Mouse (Mus musculus): ENCODE measurements around the gene Pxk.
"Not testable (repeated sequence)": the region's sequence is repeated elsewhere in the genome, so short reads cannot be mapped to it uniquely, and the experiment has no call there.

Pxk gene

DNA sequence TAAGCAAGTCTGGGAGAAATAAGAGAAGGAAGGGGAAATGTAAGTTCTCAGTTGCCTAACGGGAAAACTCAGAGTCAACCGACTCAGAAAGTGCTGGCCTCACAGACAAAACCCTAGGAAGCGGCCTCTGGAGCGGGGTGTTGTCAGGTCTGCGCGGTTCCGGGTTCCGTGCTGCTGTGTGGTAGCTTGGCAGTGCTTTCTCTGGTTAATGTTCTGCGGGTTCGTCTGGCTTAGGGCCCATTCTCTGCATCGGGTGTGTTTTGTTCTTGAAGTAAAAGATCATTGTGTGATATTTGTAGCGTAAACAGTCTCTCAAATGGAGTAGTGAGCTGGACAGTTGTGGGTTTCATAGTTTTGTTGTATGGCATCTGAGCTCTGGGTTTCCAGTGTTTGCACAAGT lies 4.7 kb downstream of the Pxk start:
- no peak for DNase-seq (ENCODE audit: low spot score in 2 of 2)

DNA sequence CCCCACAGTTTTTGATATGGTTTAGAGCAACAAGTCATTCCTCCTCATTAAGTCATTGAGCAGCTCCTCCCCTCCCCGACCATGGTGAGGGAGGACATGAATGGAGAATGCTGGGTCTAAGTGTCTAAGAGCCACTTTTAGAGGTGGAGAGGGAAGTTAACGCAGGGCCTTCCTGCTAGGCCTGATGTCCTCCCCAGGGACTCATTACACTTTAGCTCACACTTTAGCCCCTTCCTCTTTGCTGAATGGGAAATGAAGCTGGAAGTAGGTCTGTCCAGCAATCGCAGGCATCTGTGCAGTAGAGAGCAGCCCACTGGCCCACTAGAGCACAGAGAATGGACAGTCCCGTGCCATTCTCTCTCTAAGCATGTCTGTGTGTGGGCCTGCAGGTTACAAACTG lies 10.0 kb downstream of the Pxk start:
- DNase-seq (ENCODE audit: low spot score in 2 of 2): no peak

DNA sequence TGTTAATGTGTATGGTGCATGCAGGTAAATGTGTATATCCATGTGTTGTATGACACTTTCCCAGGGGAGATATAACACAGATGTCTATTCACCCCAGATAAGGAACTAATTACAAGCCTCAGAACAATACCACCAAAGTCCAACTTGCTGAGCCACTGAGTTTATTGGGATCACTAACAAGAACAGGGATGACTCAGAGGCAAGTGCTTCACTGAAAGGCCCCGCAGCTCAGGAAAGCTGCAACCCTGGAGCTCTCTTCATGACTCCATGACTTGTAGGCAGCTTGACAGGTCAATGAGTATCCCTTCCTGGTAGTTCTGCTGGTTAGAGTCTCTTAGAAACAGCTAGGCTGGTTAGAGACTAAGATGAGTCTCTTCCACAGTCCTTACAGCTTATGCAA lies 11.0 kb downstream of the Pxk start:
- no peak for DNase-seq (ENCODE audit: low spot score in 2 of 2)

DNA sequence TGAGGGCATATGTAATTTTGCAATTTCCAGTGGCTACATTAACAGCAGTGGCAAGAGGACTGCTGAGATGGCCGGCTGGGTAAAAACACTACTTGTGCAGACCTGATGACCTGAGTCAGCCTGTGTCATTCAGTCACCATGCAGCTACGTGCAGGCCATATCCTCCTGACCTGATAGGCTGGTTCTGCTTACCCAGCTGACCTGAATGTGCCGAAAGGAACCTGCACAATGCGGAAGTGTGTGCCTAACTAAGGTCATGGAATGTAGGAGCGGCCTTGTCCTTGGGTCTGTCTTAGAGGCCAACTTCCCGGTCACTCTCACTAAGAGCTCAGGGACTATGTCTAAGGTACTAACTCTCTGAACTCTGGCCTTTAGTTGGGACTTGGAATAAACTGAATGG lies 13.5 kb downstream of the Pxk start:
- DNase-seq (ENCODE audit: low spot score in 2 of 2): no peak

DNA sequence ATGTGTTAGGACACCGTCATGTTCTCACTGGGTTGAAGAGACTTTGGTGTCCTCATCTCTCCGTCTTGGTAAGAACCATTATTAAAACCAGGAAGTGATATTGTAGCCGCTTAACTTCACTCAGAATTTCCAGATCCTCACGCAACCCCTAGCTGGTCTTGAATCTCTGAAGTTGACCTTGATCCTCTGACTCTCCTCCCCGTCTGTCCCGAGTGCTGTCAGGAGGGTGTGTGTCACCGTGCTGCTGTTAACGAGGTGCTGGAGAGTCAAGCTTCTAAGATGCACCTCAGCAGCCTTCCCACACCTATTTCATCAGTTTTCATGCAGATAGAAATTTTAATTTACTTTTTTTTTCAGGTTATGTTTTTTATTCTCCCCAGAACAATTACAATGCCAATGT lies 14.0 kb downstream of the Pxk start:
- DNase-seq (ENCODE audit: low spot score in 2 of 2): no peak

DNA sequence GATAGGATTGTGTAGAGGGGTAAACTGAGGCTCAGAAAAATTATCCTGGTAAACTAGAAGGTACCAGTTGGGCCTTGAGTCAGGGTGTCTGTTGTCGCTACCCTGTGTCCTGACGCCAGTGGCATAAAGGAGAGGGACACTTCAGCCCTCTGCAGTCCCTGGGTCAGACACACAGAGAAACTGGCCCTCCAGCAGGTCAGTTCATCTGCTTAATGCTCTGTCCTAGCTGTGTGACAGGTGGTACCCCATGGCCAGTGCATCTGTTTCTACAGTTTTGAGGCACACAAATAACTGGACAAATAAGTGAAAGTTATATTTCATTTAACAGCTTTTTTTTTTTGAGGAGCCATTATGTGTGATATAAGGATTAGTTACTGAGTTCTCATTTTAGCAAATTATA lies 15.6 kb downstream of the Pxk start:
- DNase-seq (ENCODE audit: low spot score in 2 of 2): no peak

DNA sequence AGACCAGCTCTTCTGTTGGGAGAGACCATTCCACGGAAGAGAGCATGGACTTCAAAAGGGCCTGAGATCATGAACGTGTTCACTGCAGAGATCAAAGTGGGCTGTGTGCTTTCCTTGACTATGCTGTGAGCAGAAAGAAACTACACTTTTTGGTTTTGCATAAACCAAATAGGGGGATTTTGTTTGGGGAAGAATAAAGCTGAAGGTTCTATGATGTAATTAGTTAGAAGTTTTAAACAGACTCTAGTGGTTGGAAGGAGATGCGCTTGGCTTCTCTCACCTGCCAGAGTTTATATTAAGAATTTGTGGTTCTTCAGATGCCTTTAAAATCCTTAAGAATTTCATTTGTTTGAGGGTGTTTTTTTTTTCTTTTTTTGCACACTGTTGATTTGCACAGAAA lies 16.3 kb downstream of the Pxk start:
- DNase-seq (ENCODE audit: low spot score in 2 of 2): no peak

DNA sequence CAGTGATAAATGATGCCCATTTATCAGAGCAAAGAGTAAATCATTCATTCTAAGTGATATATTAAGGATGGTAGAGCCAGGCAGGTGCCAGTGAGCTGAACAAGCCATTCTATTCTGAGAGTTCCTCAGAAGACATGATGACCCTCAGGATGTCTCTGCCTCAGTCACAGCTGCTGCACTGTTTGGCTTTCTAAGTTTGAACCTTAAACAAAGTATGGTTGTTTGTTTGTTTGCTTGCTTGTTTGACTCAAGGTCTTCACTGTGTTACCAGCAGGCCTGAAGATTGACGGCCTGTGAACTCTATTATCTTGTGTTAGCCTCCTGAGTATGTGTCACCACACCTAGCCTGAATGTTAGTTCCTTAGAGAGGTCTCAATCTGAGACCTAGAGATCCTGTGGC lies 16.7 kb downstream of the Pxk start:
- no peak for DNase-seq (ENCODE audit: low spot score in 2 of 2)

DNA sequence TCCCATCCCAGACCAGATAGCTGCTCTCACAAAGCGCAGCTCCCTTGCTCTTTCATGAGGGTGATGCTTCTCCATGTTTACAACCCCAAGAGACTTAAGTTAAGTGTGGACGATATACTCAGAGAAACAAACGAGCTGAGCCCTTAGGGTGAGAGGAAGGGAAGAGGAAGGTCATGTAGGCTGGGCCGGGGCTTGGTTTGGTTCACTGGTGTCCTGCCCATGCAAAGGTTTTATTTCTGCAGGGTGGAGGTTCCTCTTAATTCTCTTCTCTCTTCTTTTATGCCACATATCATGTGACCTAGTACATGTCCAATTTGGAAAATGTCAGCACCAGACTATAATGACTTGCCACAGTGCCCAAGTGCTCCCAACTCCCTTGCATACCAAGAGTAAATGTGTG lies 17.8 kb downstream of the Pxk start:
- no peak for DNase-seq (ENCODE audit: low spot score in 2 of 2)

DNA sequence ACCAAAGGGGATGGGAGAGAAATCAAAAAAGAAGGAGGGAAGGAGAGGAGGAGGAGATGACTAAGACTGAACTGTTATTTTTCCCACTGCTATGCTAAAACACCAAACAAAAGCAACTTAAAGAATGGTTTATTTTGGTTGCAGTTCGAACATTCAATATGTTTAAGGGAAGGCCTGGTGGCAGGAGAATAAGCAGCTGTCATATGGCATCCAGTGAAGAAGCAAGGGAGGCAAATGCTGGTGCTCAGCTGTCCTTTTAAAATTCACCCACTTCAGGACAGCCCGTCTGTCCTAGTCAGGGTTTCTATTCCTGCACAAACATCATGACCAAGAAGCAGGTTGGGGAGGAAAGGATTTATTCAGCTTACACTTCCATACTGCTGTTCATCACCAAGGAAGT lies 19.4 kb downstream of the Pxk start:
- no peak for DNase-seq (ENCODE audit: low spot score in 2 of 2)

DNA sequence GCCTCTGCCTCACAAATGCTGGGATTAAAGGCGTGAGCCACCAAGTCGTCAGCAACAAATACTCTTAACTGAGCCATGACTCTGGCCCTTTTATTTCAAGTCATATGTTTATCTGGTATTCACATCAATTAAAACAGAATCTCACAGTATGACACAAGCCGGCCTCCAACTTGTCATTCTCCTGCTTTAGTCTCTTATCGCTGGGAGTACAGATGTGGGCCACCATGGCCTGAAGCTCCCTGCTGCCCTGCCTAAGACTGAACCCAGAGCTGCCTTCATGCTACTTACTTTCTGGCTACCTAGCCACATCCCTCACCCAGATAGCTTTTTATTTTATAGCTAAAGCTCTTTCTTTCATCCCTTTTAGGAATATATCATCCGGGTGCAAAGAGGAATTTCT lies 21.4 kb downstream of the Pxk start:
- DNase-seq (ENCODE audit: low spot score in 2 of 2): no peak

DNA sequence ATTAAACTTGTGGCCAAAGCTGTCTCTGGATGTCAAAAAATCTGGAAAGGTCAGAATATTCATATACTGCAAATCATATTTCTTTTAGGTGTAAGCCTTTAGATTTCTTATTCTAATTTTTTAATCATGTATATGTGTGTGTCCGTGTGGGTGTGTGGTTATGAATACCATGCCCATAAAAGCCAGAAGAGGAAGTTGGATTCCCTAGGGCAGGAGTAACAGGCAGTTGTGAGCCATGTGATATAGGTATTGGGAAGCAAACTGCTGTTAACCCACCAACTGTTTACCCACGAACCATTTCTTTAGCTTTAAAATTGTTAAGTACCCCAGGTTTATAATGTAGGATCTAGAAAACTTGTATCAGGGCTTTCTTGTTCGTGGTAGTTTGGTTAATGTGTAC lies 21.9 kb downstream of the Pxk start:
- DNase-seq (ENCODE audit: low spot score in 2 of 2): no peak

DNA sequence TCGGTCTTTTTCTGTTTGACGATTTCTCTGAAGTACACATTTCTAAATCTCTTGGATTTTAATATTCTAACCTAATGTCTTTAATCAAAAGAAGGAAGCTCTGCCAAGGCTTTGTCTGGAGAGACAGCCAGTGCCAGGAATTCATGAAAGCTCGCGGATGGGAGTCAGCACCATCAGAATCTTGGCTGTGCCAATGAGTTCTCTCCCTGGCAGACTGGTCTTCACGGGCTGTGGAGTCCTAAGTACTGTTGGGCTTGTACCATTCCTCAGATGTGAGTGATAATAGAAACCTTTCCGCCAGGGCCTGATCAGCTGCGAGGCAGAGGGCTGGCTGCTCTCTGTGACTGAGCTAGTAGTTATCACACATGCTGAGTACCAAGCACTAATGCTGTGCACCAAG lies 25.1 kb downstream of the Pxk start:
- DNase-seq (ENCODE audit: low spot score in 2 of 2): no peak

DNA sequence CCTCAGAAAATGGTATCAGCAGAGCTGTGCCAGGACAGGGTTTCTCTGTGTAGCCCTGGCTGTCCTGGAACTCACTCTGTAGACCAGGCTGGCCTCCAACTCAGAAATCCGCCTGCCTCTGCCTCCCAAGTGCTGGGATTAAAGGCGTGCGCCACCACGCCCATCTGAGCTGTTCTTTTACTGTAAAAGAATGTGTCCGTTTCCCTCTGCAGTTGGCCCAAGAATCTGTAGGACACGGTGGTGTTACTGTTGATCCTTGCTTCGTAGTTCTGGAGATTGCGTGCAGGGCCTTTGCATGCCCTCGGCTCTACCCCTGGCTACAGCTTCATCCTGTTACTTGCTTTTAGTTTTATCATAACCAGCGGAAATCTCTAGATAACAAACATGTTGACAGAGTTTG lies 25.6 kb downstream of the Pxk start:
- DNase-seq (ENCODE audit: low spot score in 2 of 2): not testable (repeated sequence)

DNA sequence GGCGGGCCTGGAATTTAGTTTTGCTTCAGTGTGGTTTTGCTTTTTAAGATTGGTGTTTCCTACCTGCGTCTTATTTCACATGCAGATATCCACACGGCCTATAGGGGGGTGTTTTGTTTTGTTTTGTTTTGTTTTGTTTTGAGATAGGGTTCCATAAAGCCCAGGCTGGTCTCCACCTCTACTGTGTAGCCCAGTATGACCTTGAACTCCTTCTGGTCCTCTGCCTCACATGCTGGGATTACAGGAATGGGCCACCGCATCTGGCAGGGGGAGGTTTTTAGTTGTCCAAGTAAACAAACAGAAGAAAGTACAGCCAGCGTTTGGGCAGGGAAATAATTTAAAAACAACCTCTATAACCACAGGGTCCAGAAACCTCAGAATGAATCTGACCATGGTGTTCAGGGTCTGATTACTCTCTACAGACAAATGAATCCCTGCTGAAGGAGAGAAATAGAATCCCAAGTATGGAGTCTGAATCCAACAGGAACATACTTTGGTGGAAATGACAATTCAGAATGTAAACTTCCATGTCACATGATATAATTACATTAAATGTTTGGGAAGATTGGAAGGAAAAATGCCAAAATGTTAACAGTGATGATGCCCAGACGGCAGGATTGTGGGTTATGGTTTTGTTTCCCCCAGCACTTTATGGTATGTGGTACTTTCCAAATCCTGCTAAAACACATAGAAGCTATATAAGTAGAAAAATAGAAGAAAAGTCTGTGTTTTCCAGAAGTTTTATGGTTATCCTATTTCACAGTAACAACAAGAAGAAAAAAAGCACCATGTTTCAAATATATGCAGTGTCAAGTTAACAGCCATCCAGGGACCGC lies 26.3 kb downstream of the Pxk start:
- DNase-seq (ENCODE audit: low spot score in 2 of 2): no peak

DNA sequence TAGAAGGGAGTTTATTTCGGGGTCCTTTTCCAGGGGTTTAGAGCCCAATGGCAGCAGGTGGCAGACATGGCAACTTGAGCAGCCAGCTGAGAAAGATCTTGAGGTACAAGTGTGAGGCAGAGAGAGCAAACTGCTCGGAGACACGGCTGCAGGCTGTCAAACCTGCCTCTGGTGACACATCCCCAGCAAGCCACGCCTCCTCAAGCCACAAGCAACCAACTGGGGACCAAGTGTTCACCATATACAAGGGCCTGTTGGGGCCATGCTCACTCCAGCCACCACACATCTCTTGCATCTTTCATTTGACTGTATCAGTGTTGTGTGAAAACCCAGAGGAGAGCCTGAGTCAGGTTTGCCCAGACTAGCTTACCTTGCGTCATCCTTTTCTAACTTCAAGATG lies 30.0 kb downstream of the Pxk start:
- no peak for DNase-seq (ENCODE audit: low spot score in 2 of 2)

DNA sequence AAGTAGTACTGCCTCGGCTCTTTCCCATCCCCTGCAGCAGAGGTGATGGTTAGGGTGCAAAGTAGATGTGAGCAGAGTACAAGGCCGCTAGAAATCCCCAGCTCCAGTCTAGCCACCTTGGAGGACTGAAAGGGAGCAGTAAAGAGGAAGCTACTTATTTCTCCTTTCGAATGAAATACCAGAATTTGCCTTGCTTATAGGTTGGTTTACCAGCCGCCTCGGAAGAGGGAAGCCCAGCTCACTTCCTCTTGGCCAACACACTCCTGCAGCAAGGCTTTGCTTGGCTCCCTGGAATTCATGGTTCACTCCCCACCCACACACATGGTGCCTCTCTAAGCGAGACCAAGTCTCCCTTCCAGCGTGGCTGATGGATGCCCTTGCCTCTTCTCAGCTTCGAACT lies 34.8 kb downstream of the Pxk start:
- no peak for DNase-seq (ENCODE audit: low spot score in 2 of 2)

DNA sequence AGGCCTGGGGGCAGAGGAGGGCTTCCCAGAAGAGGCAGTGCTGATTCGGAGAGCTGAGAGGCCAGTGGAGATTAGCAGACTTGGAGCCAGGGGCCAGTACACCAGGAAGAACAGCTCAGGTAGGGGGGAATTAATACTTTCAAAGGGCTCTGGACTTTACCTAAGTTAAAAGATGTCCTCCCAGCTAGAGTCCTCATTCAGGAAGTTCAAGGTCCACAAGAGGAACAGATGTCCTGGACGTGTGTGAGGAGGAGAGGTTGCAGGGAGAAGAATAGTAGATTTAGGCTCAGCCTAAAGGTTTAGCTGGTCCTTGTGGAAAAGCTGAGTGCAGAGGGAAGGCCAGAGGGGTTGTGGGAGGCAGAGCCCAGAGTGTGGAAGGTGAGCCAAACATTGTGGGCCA lies 36.2 kb downstream of the Pxk start:
- DNase-seq (ENCODE audit: low spot score in 2 of 2): no peak

DNA sequence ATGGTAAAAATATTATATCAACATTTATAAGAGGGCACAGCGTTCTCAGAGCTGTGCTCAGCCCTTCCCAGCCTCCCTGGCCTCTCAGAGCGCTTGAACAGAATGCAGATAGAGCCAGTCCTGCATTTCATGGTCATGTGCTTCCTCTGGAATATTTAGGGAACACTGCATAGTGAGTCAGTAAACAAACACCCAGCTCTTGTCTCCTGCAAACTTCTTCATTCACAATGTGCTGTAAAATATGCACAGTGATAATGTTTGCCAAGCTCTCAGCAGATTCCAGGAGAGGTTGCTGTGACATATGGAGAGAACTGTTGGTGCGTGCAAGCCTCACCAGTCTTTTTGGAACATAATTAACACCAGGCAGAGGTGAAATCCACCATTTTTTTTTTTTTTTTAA lies 37.1 kb downstream of the Pxk start:
- no peak for DNase-seq (ENCODE audit: low spot score in 2 of 2)

DNA sequence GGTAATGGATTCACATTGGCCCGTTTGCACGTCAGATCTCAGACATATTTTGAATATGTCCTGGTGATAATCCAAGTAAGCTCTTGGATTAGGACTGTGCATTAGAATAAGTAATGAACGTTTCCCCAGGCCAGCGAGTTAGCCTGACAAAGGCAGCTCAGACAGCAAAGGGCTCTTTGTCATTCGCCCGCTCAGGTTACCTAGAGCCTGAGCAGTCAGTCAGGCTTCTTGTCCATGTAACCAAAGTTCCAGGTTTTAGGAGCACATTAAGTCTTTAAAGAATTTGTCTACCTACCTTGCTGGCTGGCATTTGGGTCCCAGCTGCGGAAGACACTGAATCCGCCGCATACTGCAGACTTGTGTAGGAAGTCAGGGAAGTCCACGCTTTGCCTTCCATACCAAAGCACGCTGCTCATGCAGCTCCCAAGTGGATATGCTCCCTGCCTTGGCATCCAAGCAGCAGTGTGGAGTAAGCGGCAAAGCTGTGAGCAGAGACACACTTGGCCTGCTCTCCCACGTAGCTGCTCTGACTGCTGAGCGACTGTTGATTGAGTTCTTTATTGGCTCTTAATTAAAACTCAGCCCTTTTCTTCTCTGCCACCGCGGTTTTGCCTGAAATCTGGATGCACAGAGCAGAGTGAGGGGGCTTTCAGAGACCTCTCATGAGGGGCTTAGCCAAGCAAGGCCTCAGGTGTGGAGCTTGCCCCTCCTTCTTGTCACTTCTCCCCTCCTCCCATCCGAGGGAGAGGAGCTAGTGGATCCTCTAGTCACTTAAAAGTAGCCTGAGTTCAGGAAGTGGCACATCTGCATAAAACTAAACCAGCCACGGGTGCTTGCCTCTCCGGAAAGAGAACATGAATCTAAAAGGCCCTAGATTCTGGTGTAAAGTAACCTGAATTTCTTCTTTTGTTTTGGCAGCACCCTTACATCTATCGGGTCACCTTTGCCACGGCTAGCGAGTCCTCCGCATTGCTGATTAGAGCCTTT lies 42.0 kb downstream of the Pxk start:
- no peak for DNase-seq (ENCODE audit: low spot score in 2 of 2)

DNA sequence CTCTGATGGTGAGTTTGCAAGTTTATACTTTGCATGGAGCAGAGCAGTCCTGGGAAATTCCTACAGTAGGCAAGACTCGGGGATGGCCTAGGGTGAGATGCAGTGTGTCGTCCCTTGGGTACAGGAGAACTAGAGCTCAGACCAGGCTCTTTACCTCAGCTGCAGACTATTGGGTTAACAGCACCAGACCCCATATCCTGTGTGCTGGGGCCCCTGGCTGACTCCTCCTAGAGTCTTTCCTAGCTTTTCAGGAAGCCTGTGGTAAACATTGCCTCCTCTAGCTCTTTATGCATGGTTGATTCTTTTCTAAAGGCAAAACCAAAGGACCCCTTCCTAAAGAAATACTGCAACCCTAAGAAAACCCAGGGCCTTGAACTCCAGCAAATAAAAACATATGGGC lies 43.1 kb downstream of the Pxk start:
- DNase-seq (ENCODE audit: low spot score in 2 of 2): no peak

DNA sequence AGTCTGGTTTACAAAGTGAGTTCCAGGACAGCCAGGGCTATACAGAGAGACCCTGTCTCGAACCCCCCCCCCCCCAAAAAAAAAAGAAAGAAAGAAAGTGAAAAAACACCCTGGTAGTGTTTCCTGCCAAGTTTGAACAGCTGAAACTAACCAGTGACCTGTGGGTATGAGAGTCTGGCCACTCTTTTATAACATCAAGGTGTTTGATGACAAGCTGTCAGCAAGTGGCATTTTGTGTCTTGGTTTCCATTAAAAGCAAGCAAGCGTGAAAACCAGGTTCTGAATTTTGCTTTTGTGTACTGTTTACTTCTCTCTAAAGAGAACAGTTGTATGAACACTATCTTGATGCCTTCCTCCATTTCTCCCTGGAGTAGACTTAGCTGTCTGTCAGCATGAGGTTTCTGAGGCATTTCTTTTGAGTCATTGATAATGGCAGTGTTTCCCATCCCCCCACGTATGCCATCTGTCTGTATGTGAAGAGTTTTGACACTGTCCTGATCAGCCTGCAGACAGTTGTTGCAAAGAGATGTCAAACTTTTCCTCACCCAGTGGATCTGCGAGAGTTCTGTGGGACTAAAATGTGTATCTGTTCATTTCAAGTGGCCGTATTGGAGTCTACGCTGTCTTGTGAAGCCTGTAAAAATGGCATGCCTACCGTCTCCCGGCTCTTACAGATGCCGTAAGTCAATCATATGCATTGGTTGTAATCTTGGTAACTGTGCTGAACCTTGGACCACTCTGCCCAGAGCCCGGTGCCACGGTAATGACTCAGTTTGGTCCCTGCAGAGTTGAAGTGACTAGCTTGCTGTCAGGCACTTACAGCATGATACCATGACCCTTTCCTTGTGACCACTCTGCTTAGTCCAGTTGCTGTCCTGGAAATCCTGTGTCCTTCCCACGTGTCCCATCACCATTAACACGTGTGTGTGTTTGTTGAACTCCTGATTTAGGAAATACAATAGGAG lies 47.9 kb downstream of the Pxk start:
- DNase-seq (ENCODE audit: low spot score in 2 of 2): no peak
